Mouse (Mus musculus) induced T-regulatory cell, adult 2 months (primary cell): ENCODE measurements around the gene Gm17662.

ENCODE experiments used
- DNase-seq: peaks from one replicate; pipeline ENCODE4 v3.0.0-alpha.2; 2012; ENCODE audit warnings: low read depth

Gene Gm17662

GRCm38 (mm10) chr4:104857029-104857428 lies at the start of gene Gm17662:
TSS of gene Gm17662 (plus strand) at chr4:104857329.
- DNase-seq: no peak

- no peak for DNase-seq
Measured at GRCm38 (mm10) chr4:104810710-104811286, 46.3 kb upstream of the Gm17662 start.

GRCm38 (mm10) chr4:104813617-104814016 lies 43.5 kb upstream of the Gm17662 start:
- no peak for DNase-seq

GRCm38 (mm10) chr4:104816519-104817232 lies 40.5 kb upstream of the Gm17662 start:
- no peak for DNase-seq

- no peak for DNase-seq
Measured at GRCm38 (mm10) chr4:104817509-104817908, 39.6 kb upstream of the Gm17662 start.

- no peak for DNase-seq
Measured at GRCm38 (mm10) chr4:104818986-104819385, 38.1 kb upstream of the Gm17662 start.

- no peak for DNase-seq
Measured at GRCm38 (mm10) chr4:104819891-104820290, 37.2 kb upstream of the Gm17662 start.

GRCm38 (mm10) chr4:104823597-104824101 lies 33.5 kb upstream of the Gm17662 start:
- no peak for DNase-seq

GRCm38 (mm10) chr4:104824381-104825077 lies 32.6 kb upstream of the Gm17662 start:
- DNase-seq: no peak

- DNase-seq: no peak
Measured at GRCm38 (mm10) chr4:104828939-104829338, 28.2 kb upstream of the Gm17662 start.

GRCm38 (mm10) chr4:104835096-104835495 lies 22.0 kb upstream of the Gm17662 start:
- DNase-seq: no peak

- DNase-seq: no peak
Measured at GRCm38 (mm10) chr4:104838342-104838741, 18.8 kb upstream of the Gm17662 start.

- no peak for DNase-seq
Measured at GRCm38 (mm10) chr4:104842204-104842603, 14.9 kb upstream of the Gm17662 start.

GRCm38 (mm10) chr4:104843546-104843945 lies 13.6 kb upstream of the Gm17662 start:
- DNase-seq: no peak

- DNase-seq: no peak
Measured at GRCm38 (mm10) chr4:104855216-104855615, 1.9 kb upstream of the Gm17662 start.

- no peak for DNase-seq
Measured at GRCm38 (mm10) chr4:104857823-104858222, 694 bp downstream of the Gm17662 start.

GRCm38 (mm10) chr4:104861241-104861640 lies 4.1 kb downstream of the Gm17662 start:
- DNase-seq: no peak

- no peak for DNase-seq
Measured at GRCm38 (mm10) chr4:104864397-104864796, 7.3 kb downstream of the Gm17662 start.

- no peak for DNase-seq
Measured at GRCm38 (mm10) chr4:104869581-104869980, 12.5 kb downstream of the Gm17662 start.

- DNase-seq: no peak
Measured at GRCm38 (mm10) chr4:104870196-104870595, 13.1 kb downstream of the Gm17662 start.

GRCm38 (mm10) chr4:104875832-104876231 lies 18.7 kb downstream of the Gm17662 start:
- DNase-seq: no peak

GRCm38 (mm10) chr4:104876323-104876722 lies 19.2 kb downstream of the Gm17662 start, which contains the start of gene C8a:
TSS of gene C8a (minus strand) at chr4:104876398.
- no peak for DNase-seq

- DNase-seq: no peak
Measured at GRCm38 (mm10) chr4:104887486-104887885, 30.4 kb downstream of the Gm17662 start.
